Mouse (Mus musculus): ENCODE results near the gene Rab26.

- TF ChIP-seq CTCF (IDR thresholded peaks at IDR 0.05; ENCODE audit: extremely low read depth, insufficient read length, insufficient replicate concordance, low read depth, low read length): no peak
- TF ChIP-seq POLR2A (IDR thresholded peaks at IDR 0.05; ENCODE audit: low read depth, low read length): no peak
Measured at GRCm38 (mm10) chr17:24505286-24505955, 28.6 kb downstream of the Rab26 start.
